Mouse (Mus musculus) lung, postnatal 0 days (tissue): ENCODE measurements around the gene Rasgrf2. TPM values are rescaled to one million over a fixed set of nuclear protein-coding genes. Genes with fewer than 3 reads are reported as not detected.

Experiments
- ATAC-seq: fragments of 200-750 bp; cut with Nextera tagmentation; 2 replicates; pipeline ENCODE4 v1.8.0; 2017; ENCODE audit warnings: moderate library complexity
- DNase-seq: peaks from one replicate; pipeline ENCODE4 v3.0.0-alpha.2; 2016; ENCODE audit warnings: low spot score
- H3K27ac ChIP-seq: fragments of 300-500 bp; sonication (generic); 2 replicates; pipeline ENCODE4 v1.5.1; 2014; ENCODE audit warnings: antibody characterized with exemption, mild to moderate bottlenecking, low read length, mixed read lengths
- H3K27me3 ChIP-seq: fragments of 300-500 bp; sonication (generic); replicated peaks from 2 replicates; pipeline ENCODE4 v1.6.1; 2014; ENCODE audit warnings: low read length, mixed read lengths; ENCODE audit not compliant: insufficient read depth
- H3K36me3 ChIP-seq: fragments of 300-500 bp; sonication (generic); 2 replicates; pipeline ENCODE4 v1.6.1; 2014; ENCODE audit warnings: low read length, mixed read lengths; ENCODE audit not compliant: insufficient read depth
- H3K4me1 ChIP-seq: fragments of 300-500 bp; sonication (generic); 2 replicates; pipeline ENCODE4 v1.6.1; 2014; ENCODE audit warnings: antibody characterized with exemption, low read depth, low read length, mixed read lengths; ENCODE audit not compliant: insufficient read depth
- H3K4me2 ChIP-seq: fragments of 300-500 bp; sonication (generic); replicated peaks from 2 replicates; pipeline ENCODE4 v1.6.1; 2014; ENCODE audit warnings: low read depth, mild to moderate bottlenecking, low read length, moderate library complexity, mixed read lengths
- H3K4me3 ChIP-seq: fragments of 300-500 bp; sonication (generic); 2 replicates; pipeline ENCODE4 v1.5.1; 2014; ENCODE audit warnings: low read depth, low read length
- H3K9ac ChIP-seq: fragments of 300-500 bp; sonication (generic); replicated peaks from 2 replicates; pipeline ENCODE4 v1.6.1; 2014; ENCODE audit warnings: low read depth, mild to moderate bottlenecking
- H3K9me3 ChIP-seq: fragments of 300-500 bp; sonication (generic); 2 replicates; pipeline ENCODE4 v1.6.1; 2016; ENCODE audit warnings: low read length, mixed read lengths
- CTCF ChIP-seq: IDR thresholded peaks from 2 replicates; pipeline ENCODE4 v1.5.1; 2016; ENCODE audit warnings: antibody characterized with exemption, mild to moderate bottlenecking
- EP300 ChIP-seq: IDR thresholded peaks from 2 replicates; pipeline ENCODE4 v1.6.1; 2016; ENCODE audit warnings: antibody characterized with exemption, mild to moderate bottlenecking, control low read depth
- WGBS: fragments of 180-500 bp; shearing (Covaris S2); extraction: QIAGEN DNeasy Blood & Tissue Kit; methylation state at CpG from one replicate; pipeline ENCODE4 v1.1.7; 2014; 5-methylcytosine and 5-hydroxymethylcytosine counted together
- polyA plus RNA-seq: library from polyadenylated mRNA; unstranded; fragments of >200 nt; fragmentation: Nextera tagmentation; extraction: Ambion mirVana; gene quantifications from 2 replicates; pipeline ENCODE4 v1.2.1, GENCODE M21; 2015

Rasgrf2 gene
- polyA plus RNA-seq, 1 experiment from 2014 or later: 4.0 TPM

GRCm38 (mm10) chr13:91990709-91991284 is 140.7 kb downstream of the Rasgrf2 start:
- 39% methylated on average over 6 of the region's 6 CpGs for WGBS
- H3K9ac ChIP-seq: no peak overlapping the region
- H3K4me3 ChIP-seq: no peak overlapping the region
- no peaks in the 10 kb centered on the region for H3K9me3 ChIP-seq
- H3K36me3 ChIP-seq: no peaks in the 10 kb centered on the region
- H3K4me2 ChIP-seq: no peak overlapping the region
- TF ChIP-seq EP300 (no peak), CTCF (no peak)
- H3K27me3 ChIP-seq: no peaks in the 10 kb centered on the region
- H3K27ac ChIP-seq: no peak overlapping the region
- ATAC-seq (no peak), DNase-seq (peak; percentile 19)
- no peaks in the 10 kb centered on the region for H3K4me1 ChIP-seq

- Histone ChIP-seq H3K27ac (no peak overlapping the region), H3K9me3 (no peaks in the 10 kb centered on the region), H3K9ac (no peak overlapping the region), H3K4me2 (no peak overlapping the region), H3K27me3 (no peaks in the 10 kb centered on the region), H3K4me1 (no peaks in the 10 kb centered on the region), H3K36me3 (no peaks in the 10 kb centered on the region), H3K4me3 (no peak overlapping the region)
- WGBS: 78% methylated on average over 7 of the region's 7 CpGs
- ATAC-seq (no peak), DNase-seq (no peak)
- TF ChIP-seq CTCF (no peak), EP300 (no peak)
Observed at GRCm38 (mm10) chr13:91988378-91988777, 143.1 kb downstream of the Rasgrf2 start.

GRCm38 (mm10) chr13:91986958-91987357 is 144.5 kb downstream of the Rasgrf2 start:
- no peak for TF ChIP-seq CTCF
- TF ChIP-seq EP300: no peak
- WGBS: 85% methylated on average over 6 of the region's 6 CpGs
- Histone ChIP-seq H3K4me3 (no peak overlapping the region), H3K4me1 (no peaks in the 10 kb centered on the region), H3K9me3 (no peaks in the 10 kb centered on the region), H3K27ac (no peak overlapping the region), H3K4me2 (no peak overlapping the region), H3K27me3 (no peaks in the 10 kb centered on the region), H3K36me3 (no peaks in the 10 kb centered on the region), H3K9ac (no peak overlapping the region)
- ATAC-seq (no peak), DNase-seq (no peak)

GRCm38 (mm10) chr13:91985915-91986589 is 145.4 kb downstream of the Rasgrf2 start:
- no peak for DNase-seq
- ATAC-seq: no peak

GRCm38 (mm10) chr13:91985019-91985418 is 146.4 kb downstream of the Rasgrf2 start:
- no peak overlapping the region for H3K9ac ChIP-seq
- DNase-seq (no peak), ATAC-seq (no peak)
- no peak overlapping the region for H3K4me2 ChIP-seq
- H3K9me3 ChIP-seq: no peaks in the 10 kb centered on the region
- no peak for TF ChIP-seq EP300
- no peak for TF ChIP-seq CTCF
- no peaks in the 10 kb centered on the region for H3K27me3 ChIP-seq
- no peaks in the 10 kb centered on the region for H3K36me3 ChIP-seq
- no peak overlapping the region for H3K4me3 ChIP-seq
- no peaks in the 10 kb centered on the region for H3K4me1 ChIP-seq
- H3K27ac ChIP-seq: no peak overlapping the region

More at GRCm38 (mm10) chr13:91985915-91986589, 145.4 kb downstream of the Rasgrf2 start:
- WGBS: 55% methylated on average over 7 of the region's 7 CpGs
- H3K27ac ChIP-seq: no peak overlapping the region
- TF ChIP-seq CTCF: no peak
- TF ChIP-seq EP300: no peak
- no peaks in the 10 kb centered on the region for H3K36me3 ChIP-seq
- no peak overlapping the region for H3K4me3 ChIP-seq
- H3K4me1 ChIP-seq: no peaks in the 10 kb centered on the region
- H3K4me2 ChIP-seq: no peak overlapping the region
- no peak overlapping the region for H3K9ac ChIP-seq
- H3K27me3 ChIP-seq: no peaks in the 10 kb centered on the region
- no peaks in the 10 kb centered on the region for H3K9me3 ChIP-seq

- no peak for DNase-seq
- TF ChIP-seq CTCF (no peak), EP300 (no peak)
- Histone ChIP-seq H3K4me1 (no peaks in the 10 kb centered on the region), H3K27me3 (no peaks in the 10 kb centered on the region), H3K36me3 (no peaks in the 10 kb centered on the region), H3K27ac (no peak overlapping the region), H3K9me3 (no peaks in the 10 kb centered on the region), H3K4me2 (no peak overlapping the region), H3K4me3 (no peak overlapping the region), H3K9ac (no peak overlapping the region)
- no peak for ATAC-seq
- WGBS: 42% methylated on average over 3 of the region's 3 CpGs
Observed at GRCm38 (mm10) chr13:91982080-91982479, 149.4 kb downstream of the Rasgrf2 start.
